Mouse (Mus musculus) thymus, postnatal 14 days (tissue): ENCODE measurements at regions not wholly inside any gene's neighbourhood (a gene's known extent, or its start where the extent isn't known, plus 50 kb on each side); places are given as distances from the start of the nearest gene placed in this dataset.

Source experiments
- DNase-seq: peaks from one replicate; pipeline ENCODE4 v3.0.0; 2021

GRCm38 (mm10) chr11:24843839-24844738 is 766.2 kb downstream of the Bcl11a start:
- DNase-seq = no peak

GRCm38 (mm10) chr11:24856991-24857390 is 779.1 kb downstream of the Bcl11a start:
- no peak for DNase-seq

GRCm38 (mm10) chr11:24864637-24865036 is 786.8 kb downstream of the Bcl11a start:
- no peak for DNase-seq

- no peak for DNase-seq
Observed at GRCm38 (mm10) chr11:24865067-24865796, 787.4 kb downstream of the Bcl11a start.
